Mouse (Mus musculus): ENCODE measurements around the gene Abca4. TPM values are rescaled to one million over a fixed set of nuclear protein-coding genes. Genes with fewer than 3 reads are reported as not detected.

The Abca4 gene
- polyA plus RNA-seq, 1 experiment from 2014 or later = 2.0 TPM

DNA sequence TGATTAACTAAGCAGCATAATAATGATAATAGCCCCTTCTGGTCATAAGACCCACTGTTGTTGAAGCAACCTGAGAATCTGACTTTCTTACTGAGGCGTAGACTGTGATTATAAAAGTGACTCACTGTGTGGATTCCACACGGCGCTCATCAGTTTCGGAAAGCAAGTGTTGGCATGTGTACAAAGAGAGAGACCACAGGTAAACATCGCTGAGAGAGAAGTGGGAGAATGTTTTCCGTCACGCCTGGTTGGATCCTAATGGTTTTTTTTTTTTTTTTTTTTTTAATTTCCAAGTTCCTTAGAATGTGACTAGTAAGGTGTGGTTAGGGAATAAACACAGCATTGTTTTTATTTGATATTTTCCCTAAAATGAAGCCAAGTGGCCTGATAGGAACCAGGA is 38.1 kb downstream of the Abca4 start:
- no peaks in the 10 kb centered on the region for H3K36me3 ChIP-seq (ENCODE audit: control insufficient read depth, insufficient read depth, low read length)

DNA sequence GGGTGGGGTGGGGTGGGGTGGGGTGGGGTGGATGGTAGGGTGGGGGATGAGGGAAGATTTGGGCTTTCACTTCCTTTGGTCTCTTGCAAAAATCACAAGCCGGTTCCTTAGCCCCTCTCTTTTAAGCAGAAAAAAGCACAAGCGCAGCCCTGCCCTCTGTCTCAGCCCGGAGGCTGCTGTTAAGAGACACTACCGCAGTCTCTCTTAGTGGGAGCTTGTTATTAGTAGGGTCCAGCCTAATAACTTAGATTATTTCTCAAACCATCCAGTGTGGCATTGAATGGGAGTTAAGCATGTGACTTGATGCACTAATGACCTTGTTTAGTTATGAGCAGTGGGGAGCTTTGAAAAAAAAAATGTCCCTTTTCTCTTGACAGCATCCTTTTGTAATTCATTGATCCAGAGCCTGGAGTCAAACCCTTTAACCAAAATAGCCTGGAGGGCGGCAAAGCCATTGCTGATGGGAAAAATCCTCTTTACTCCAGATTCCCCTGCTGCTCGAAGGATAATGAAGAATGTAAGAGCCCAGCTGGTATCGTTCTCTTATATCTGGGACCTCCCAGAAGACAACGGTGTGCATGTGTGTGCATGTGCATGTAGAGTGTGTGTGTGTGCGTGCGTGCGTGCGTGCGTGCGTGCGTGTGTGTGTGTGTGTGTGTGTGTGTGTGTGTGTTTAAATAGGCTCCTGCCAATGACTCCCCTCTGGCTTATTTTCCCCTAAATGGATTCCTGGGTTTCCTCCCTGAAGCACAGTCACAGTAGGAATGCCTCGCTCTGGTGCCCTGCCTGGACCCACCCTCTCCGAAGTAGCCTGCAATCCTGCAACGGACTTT is 41.1 kb downstream of the Abca4 start:
- Histone ChIP-seq H3K36me3 (ENCODE audit: control insufficient read depth, insufficient read depth, low read length) (no peaks in the 10 kb centered on the region), H3K9me3 (ENCODE audit: control insufficient read depth, low read length) (no peaks in the 10 kb centered on the region), H3K4me2 (ENCODE audit: low read depth, severe bottlenecking) (no peak overlapping the region), H3K27me3 (ENCODE audit: control insufficient read depth, insufficient read depth, low read length) (no peaks in the 10 kb centered on the region), H3K27ac (replicated peaks; ENCODE audit: low read depth, low read length) (no peak overlapping the region), H3K4me1 (ENCODE audit: control insufficient read depth, insufficient read depth, low read length) (no peaks in the 10 kb centered on the region), H3K9ac (ENCODE audit: low read length) (no peak overlapping the region), H3K4me3 (ENCODE audit: low read depth, low read length) (no peak overlapping the region)
- 78% methylated on average over 18 of the region's 18 CpGs for WGBS
- no peak for ATAC-seq (ENCODE audit: insufficient number of reproducible peaks, low FRiP score, low TSS enrichment, low read depth)
- DNase-seq (ENCODE audit: low spot score) = no peak

More for the DNA sequence above, 38.1 kb downstream of the Abca4 start:
- no peak for ATAC-seq (ENCODE audit: insufficient number of reproducible peaks, low FRiP score, low TSS enrichment, low read depth)
- no peaks in the 10 kb centered on the region for H3K27me3 ChIP-seq (ENCODE audit: control insufficient read depth, insufficient read depth, low read length)
- no peak for DNase-seq (ENCODE audit: low spot score)
- no peaks in the 10 kb centered on the region for H3K9me3 ChIP-seq (ENCODE audit: control insufficient read depth, low read length)
- H3K4me2 ChIP-seq (ENCODE audit: low read depth, severe bottlenecking) = no peak overlapping the region
- peaks cover 5% of the 10 kb centered on the region; the same call in 1 of the 2 replicates for H3K4me1 ChIP-seq (ENCODE audit: control insufficient read depth, insufficient read depth, low read length)
- no peak overlapping the region for H3K27ac ChIP-seq (replicated peaks; ENCODE audit: low read depth, low read length)
- H3K4me3 ChIP-seq (ENCODE audit: low read depth, low read length) = no peak overlapping the region
- H3K9ac ChIP-seq (ENCODE audit: low read length) = no peak overlapping the region
- WGBS = 90% methylated on average over 7 of the region's 7 CpGs

DNA sequence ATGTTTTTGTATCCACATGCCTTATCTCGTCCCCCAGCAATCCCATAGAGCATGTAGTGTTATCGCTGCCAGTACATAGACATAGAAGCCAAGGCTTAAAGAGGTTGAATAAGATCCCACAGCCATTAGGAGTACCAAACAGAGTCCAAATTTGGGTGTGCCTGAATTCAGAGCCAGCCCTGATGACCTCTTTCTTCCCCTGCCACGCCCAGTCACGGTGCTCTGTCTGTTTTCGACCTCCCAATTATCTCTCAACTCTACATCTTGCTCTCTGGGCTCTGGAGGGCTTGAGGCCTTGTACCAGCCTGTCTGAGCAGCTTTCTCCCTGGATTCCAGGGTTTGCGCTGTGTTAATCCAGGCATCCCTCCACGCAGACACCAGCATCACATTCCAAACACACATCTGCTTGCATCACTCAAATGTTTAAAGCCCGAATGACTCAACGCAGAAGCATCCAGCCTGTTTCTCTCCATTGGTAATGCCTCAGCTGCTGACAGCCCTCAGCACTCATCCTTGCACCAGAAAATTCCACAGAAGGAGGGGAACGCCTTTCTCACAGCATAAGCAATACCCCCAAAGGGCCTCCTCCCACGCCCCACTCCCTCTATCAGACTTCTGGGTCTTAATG is 43.9 kb downstream of the Abca4 start:
- DNase-seq (ENCODE audit: low spot score) = no peak
- 79% methylated on average over 11 of the region's 11 CpGs for WGBS
- no peak overlapping the region for H3K9ac ChIP-seq (ENCODE audit: low read length)
- no peaks in the 10 kb centered on the region for H3K27me3 ChIP-seq (ENCODE audit: control insufficient read depth, insufficient read depth, low read length)
- no peaks in the 10 kb centered on the region for H3K36me3 ChIP-seq (ENCODE audit: control insufficient read depth, insufficient read depth, low read length)
- ATAC-seq (ENCODE audit: insufficient number of reproducible peaks, low FRiP score, low TSS enrichment, low read depth) = peak; percentile 57; the same call in 1 of the 2 replicates
- H3K4me1 ChIP-seq (ENCODE audit: control insufficient read depth, insufficient read depth, low read length) = no peaks in the 10 kb centered on the region
- H3K4me2 ChIP-seq (ENCODE audit: low read depth, severe bottlenecking) = no peak overlapping the region
- no peaks in the 10 kb centered on the region for H3K9me3 ChIP-seq (ENCODE audit: control insufficient read depth, low read length)
- H3K27ac ChIP-seq (replicated peaks; ENCODE audit: low read depth, low read length) = no peak overlapping the region
- no peak overlapping the region for H3K4me3 ChIP-seq (ENCODE audit: low read depth, low read length)

DNA sequence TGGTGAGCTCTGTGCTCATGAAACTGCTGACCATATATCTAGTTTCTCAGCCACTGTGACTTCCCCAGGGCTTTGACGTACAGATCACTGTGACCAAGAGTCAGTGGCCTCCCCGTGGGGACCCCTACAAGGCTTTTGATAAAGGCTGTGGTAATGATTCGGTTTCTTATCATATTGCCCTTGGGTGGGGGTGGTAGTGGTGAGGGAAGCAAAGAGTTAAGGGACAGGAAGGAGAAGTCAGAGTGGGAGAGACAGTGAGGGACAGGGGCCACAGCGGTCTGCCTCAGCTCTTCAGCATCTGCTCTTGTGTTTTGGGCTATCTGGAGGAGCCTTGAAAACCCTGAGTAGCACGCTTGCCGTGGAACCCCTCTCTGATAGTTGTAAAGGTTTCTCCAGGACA is 46.1 kb downstream of the Abca4 start:
- Histone ChIP-seq H3K4me3 (ENCODE audit: low read depth, low read length) (no peak overlapping the region), H3K9ac (ENCODE audit: low read length) (no peak overlapping the region), H3K27me3 (ENCODE audit: control insufficient read depth, insufficient read depth, low read length) (no peaks in the 10 kb centered on the region), H3K27ac (replicated peaks; ENCODE audit: low read depth, low read length) (no peak overlapping the region), H3K9me3 (ENCODE audit: control insufficient read depth, low read length) (no peaks in the 10 kb centered on the region), H3K36me3 (ENCODE audit: control insufficient read depth, insufficient read depth, low read length) (no peaks in the 10 kb centered on the region), H3K4me2 (ENCODE audit: low read depth, severe bottlenecking) (no peak overlapping the region), H3K4me1 (ENCODE audit: control insufficient read depth, insufficient read depth, low read length) (no peaks in the 10 kb centered on the region)
- DNase-seq (ENCODE audit: low spot score) (no peak), ATAC-seq (ENCODE audit: insufficient number of reproducible peaks, low FRiP score, low TSS enrichment, low read depth) (no peak)
- 84% methylated on average over 6 of the region's 6 CpGs for WGBS

DNA sequence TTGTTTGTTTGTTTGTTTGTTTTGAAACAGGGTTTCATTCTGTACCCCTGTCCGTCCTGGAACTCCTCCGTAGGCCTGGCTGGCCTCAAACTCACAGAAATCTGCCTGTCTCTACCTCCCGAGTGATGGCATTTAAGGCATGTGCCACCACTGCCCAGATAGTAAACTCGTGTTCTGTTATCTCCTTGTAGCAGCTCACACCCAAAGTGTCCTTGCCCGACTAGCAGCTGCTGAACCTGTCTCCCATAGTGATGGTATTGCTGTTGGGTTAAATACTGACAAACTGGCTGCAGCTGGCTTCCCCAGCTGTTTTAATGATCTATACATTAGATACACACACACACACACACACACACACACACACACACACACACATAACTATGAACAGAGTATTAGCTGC is 55.5 kb downstream of the Abca4 start:
- Histone ChIP-seq H3K4me1 (ENCODE audit: control insufficient read depth, insufficient read depth, low read length) (peaks cover 6% of the 10 kb centered on the region; the same call in 1 of the 2 replicates), H3K4me3 (ENCODE audit: low read depth, low read length) (no peak overlapping the region), H3K36me3 (ENCODE audit: control insufficient read depth, insufficient read depth, low read length) (no peaks in the 10 kb centered on the region), H3K4me2 (ENCODE audit: low read depth, severe bottlenecking) (no peak overlapping the region), H3K27me3 (ENCODE audit: control insufficient read depth, insufficient read depth, low read length) (no peaks in the 10 kb centered on the region), H3K27ac (replicated peaks; ENCODE audit: low read depth, low read length) (no peak overlapping the region), H3K9ac (ENCODE audit: low read length) (no peak overlapping the region), H3K9me3 (ENCODE audit: control insufficient read depth, low read length) (no peaks in the 10 kb centered on the region)
- ATAC-seq (ENCODE audit: insufficient number of reproducible peaks, low FRiP score, low TSS enrichment, low read depth) (no peak), DNase-seq (ENCODE audit: low spot score) (no peak)
- 62% methylated on average over 5 of the region's 5 CpGs for WGBS

DNA sequence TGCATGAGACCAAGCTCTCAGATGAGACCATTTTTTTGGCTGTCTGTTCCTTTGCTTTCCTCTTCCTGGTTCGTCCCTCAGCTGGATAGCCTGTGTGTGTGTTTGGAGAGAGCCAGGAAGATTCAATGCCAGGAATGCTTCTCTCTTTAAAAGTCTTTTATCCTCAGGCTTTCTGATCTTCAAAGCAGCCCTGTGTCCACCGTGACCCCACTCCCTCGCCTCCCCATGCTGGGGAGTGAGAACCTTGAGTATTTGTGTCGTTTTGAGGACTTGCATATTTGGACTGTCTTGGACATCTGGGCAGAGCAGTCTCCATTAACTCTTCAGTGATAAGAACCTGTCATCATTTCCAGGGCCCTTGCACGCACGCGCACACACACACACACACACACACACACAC is 57.8 kb downstream of the Abca4 start:
- DNase-seq (ENCODE audit: low spot score) (no peak), ATAC-seq (ENCODE audit: insufficient number of reproducible peaks, low FRiP score, low TSS enrichment, low read depth) (no peak)
- H3K27me3 ChIP-seq (ENCODE audit: control insufficient read depth, insufficient read depth, low read length) = no peaks in the 10 kb centered on the region
- 48% methylated on average over 7 of the region's 7 CpGs for WGBS
- H3K9ac ChIP-seq (ENCODE audit: low read length) = no peak overlapping the region
- H3K27ac ChIP-seq (replicated peaks; ENCODE audit: low read depth, low read length) = no peak overlapping the region
- H3K4me2 ChIP-seq (ENCODE audit: low read depth, severe bottlenecking) = no peak overlapping the region
- H3K9me3 ChIP-seq (ENCODE audit: control insufficient read depth, low read length) = no peaks in the 10 kb centered on the region
- H3K36me3 ChIP-seq (ENCODE audit: control insufficient read depth, insufficient read depth, low read length) = no peaks in the 10 kb centered on the region
- H3K4me3 ChIP-seq (ENCODE audit: low read depth, low read length) = no peak overlapping the region
- peaks cover 6% of the 10 kb centered on the region; the same call in 1 of the 2 replicates for H3K4me1 ChIP-seq (ENCODE audit: control insufficient read depth, insufficient read depth, low read length)

DNA sequence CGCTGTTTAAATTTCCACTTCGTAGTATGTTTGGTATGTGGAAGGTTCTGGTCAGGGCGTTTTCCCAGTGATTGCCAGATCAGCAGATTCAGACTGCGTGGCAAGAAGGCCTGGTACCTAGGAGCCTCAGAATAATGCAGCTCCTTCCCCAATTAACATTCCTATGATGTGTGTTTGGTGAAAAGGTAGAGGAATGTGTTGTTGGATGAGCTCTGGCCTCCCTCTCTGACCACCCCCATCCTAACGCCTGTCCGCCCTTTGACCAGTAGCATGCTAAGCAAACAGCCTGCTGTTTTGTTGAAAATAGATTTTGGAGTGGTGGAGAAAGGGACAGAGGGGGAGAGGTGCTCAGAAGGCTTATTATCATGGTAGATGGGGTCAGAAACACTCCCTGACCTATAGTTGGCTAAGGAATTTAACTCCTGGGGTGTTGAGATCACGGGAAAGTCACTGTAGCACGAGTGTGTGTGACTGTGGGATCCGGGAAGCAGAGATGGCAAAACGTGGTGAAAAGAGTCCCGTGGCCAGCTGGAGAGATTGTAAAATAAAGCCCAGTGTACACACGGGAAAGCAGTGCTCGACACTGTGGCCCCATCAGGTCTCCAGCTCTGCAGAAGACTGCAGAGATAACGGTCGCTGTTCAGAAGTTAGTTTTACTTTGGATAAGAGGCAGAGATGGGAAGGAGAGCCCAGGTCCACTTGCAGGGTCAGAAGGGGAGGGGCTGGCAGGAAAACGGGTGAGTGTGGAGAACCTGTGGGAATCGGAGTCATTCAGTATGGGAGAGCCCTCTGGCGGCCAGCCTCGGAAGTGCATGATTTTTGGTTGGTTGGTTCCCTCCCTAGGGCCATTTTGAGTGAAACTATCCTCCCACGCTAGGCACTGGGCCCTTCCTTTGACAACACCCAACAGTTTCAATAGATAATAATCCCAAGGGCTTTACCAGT is 59.9 kb downstream of the Abca4 start:
- WGBS = 37% methylated on average over 20 of the region's 20 CpGs

DNA sequence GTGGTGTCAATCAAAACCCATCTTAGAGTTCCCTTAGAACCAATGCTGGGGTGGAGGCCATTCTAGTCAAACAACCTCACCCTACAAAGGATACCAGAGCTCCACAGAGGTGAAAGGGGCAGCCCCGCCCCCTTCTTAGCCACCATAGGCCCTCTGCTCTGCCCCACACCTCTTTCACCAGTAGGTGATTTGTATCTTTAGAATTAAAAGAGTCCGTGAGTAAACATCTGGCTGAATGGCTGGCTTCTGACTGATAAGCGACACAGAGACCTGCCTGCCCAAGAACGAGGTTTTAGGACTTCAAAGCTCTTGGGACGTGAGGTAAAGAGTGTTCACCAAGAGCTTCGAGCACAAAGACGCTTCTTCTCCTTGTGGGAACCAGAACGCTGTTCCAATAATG is 62.7 kb downstream of the Abca4 start:
- no peak for DNase-seq (ENCODE audit: low spot score)
- WGBS = 70% methylated on average over 8 of the region's 8 CpGs
- H3K9me3 ChIP-seq (ENCODE audit: control insufficient read depth, low read length) = no peaks in the 10 kb centered on the region
- no peak overlapping the region for H3K9ac ChIP-seq (ENCODE audit: low read length)
- no peaks in the 10 kb centered on the region for H3K36me3 ChIP-seq (ENCODE audit: control insufficient read depth, insufficient read depth, low read length)
- H3K4me3 ChIP-seq (ENCODE audit: low read depth, low read length) = no peak overlapping the region
- no peaks in the 10 kb centered on the region for H3K4me1 ChIP-seq (ENCODE audit: control insufficient read depth, insufficient read depth, low read length)
- no peak overlapping the region for H3K4me2 ChIP-seq (ENCODE audit: low read depth, severe bottlenecking)
- H3K27me3 ChIP-seq (ENCODE audit: control insufficient read depth, insufficient read depth, low read length) = no peaks in the 10 kb centered on the region
- no peak for ATAC-seq (ENCODE audit: insufficient number of reproducible peaks, low FRiP score, low TSS enrichment, low read depth)
- no peak overlapping the region for H3K27ac ChIP-seq (replicated peaks; ENCODE audit: low read depth, low read length)

More for the DNA sequence above, 59.9 kb downstream of the Abca4 start:
- Histone ChIP-seq H3K4me2 (ENCODE audit: low read depth, severe bottlenecking) (peak overlapping the region; percentile 31; the same call in 1 of the 2 replicates), H3K9me3 (ENCODE audit: control insufficient read depth, low read length) (no peaks in the 10 kb centered on the region), H3K27me3 (ENCODE audit: control insufficient read depth, insufficient read depth, low read length) (no peaks in the 10 kb centered on the region), H3K27ac (replicated peaks; ENCODE audit: low read depth, low read length) (no peak overlapping the region), H3K4me1 (ENCODE audit: control insufficient read depth, insufficient read depth, low read length) (no peaks in the 10 kb centered on the region), H3K4me3 (ENCODE audit: low read depth, low read length) (no peak overlapping the region), H3K9ac (ENCODE audit: low read length) (no peak overlapping the region), H3K36me3 (ENCODE audit: control insufficient read depth, insufficient read depth, low read length) (no peaks in the 10 kb centered on the region)
- DNase-seq (ENCODE audit: low spot score) (peak; percentile 95), ATAC-seq (ENCODE audit: insufficient number of reproducible peaks, low FRiP score, low TSS enrichment, low read depth) (peak; percentile 32; the same call in 1 of the 2 replicates)
